In the genomic region with DNA sequence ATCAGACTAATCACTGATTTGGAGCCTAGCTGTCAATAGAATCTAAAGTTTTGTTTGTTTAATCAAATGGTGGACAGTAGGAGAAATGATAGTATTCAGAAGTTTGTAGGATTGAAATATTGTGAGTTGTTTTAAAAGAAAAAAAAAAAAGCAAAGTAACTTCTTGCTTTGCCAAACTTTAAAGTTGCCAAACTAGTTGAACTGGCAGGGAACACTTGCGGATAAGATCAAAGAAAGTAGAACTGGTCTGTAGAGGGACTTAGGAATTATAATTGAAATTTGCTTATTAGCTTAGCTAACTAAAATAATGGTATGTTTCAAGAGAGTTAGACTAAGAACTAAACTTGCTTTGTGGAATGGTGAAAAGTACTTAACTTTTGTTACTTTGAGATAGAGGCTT, we compare ENCODE assay signal across 21 mouse cellular contexts. TPM values are rescaled to one million over a fixed set of nuclear protein-coding genes. Genes with fewer than 3 reads are reported as not detected.
"Had no signal": no experiment of that assay in that cellular context is flagged by ENCODE, and none has a peak within 500 bp of the region (broad histone marks: within the 10 kb centered on the region; RNA-seq: fewer than 3 reads in every experiment).

No protein-coding gene starts in this region.

- ATAC-seq: midbrain, embryonic 16.5 days had no signal

- H3K4me3 ChIP-seq: midbrain, embryonic 10.5 days; midbrain, embryonic 12.5 days; myocyte; neural tube, embryonic 13.5 days; neural tube, embryonic 15.5 days had no signal

- H3K27me3 ChIP-seq: midbrain, embryonic 12.5 days; neural tube, embryonic 13.5 days; neural tube, embryonic 15.5 days had no signal

- H3K27ac ChIP-seq: liver, embryonic 14.5 days; midbrain, embryonic 10.5 days; midbrain, embryonic 12.5 days; neural tube, embryonic 13.5 days; neural tube, embryonic 15.5 days had no signal

- DNase-seq: lung, adult 18-20 months; lung, embryonic 14.5 days; lung, postnatal 4 days; midbrain, embryonic 14.5 days; retina, postnatal 1 day; right cerebral cortex, adult 18-20 months; right cerebral cortex, postnatal 25 days; right cerebral cortex, postnatal 4 days; spleen, adult 18-20 months; thymus, adult 18-20 months; thymus, postnatal 14 days; thymus, postnatal 36 days had no signal

- H3K36me3 ChIP-seq: neural tube, embryonic 13.5 days; neural tube, embryonic 15.5 days had no signal

- H3K9me3 ChIP-seq: midbrain, embryonic 10.5 days; midbrain, embryonic 12.5 days; neural tube, embryonic 13.5 days; neural tube, embryonic 15.5 days had no signal

- H3K9ac ChIP-seq: liver, embryonic 14.5 days; lung, embryonic 14.5 days; midbrain, embryonic 12.5 days; neural tube, embryonic 13.5 days; neural tube, embryonic 15.5 days had no signal

- H3K4me2 ChIP-seq: lung, embryonic 14.5 days; midbrain, embryonic 12.5 days; neural tube, embryonic 13.5 days; neural tube, embryonic 15.5 days had no signal

RNA-seq across cellular contexts. Expression of a gene that starts 4.9 kb away (rescaled TPM):
- total RNA-seq: megakaryocyte, adult 5-6 weeks; megakaryocyte-erythroid progenitor cell, adult 5-6 weeks had no signal
